Mouse (Mus musculus): ENCODE measurements around the gene Rere.

- TF ChIP-seq CTCF (IDR thresholded peaks at IDR 0.05) (no peak), EP300 (IDR thresholded peaks at IDR 0.05) (no peak)
Observed at GRCm38 (mm10) chr4:150394091-150394490, 112.6 kb downstream of the Rere start.

Data from lung, postnatal 0 days (tissue).